Mouse (Mus musculus) granulocyte monocyte progenitor cell, adult 5-6 weeks (primary cell): ENCODE results near the gene Hspe1. TPM values are rescaled to one million over a fixed set of nuclear protein-coding genes. Genes with fewer than 3 reads are reported as not detected.
"Not testable (repeated sequence)": the region's sequence is repeated elsewhere in the genome, so short reads cannot be mapped to it uniquely, and the experiment has no call there.

Experiments used
- ATAC-seq: replicated peaks from 2 replicates; pipeline ENCODE4 v1.8.0; 2016; ENCODE audit warnings: mild to moderate bottlenecking, moderate TSS enrichment, inconsistent platforms; ENCODE audit not compliant: poor library complexity, severe bottlenecking
- total RNA-seq, 2 experiments: library from RNA; stranded (forward) in 1 of 2; stranded (reverse) in 1 of 2; fragments of 200-712, 200-1000 nt in 1 of 2; fragments of >200 nt in 1 of 2; fragmentation: Nextera tagmentation in 1 of 2; gene quantifications; 2 replicates each; pipeline ENCODE4 v1.2.3; 2014 to 2017

Gene Hspe1
- total RNA-seq, 2 experiments from 2014 or later = 468 to 471 TPM

GRCm38 (mm10) chr1:55079677-55080076, 8.3 kb upstream of the Hspe1 start:
- no peak for ATAC-seq

GRCm38 (mm10) chr1:55082106-55082505, 5.8 kb upstream of the Hspe1 start:
- 0 out of 2 replicates have a peak, but pooled peaks have one; percentile 26 for ATAC-seq

- ATAC-seq = no peak
Measured at GRCm38 (mm10) chr1:55085781-55086366, 2.1 kb upstream of the Hspe1 start.

GRCm38 (mm10) chr1:55086868-55087400, 998 bp upstream of the Hspe1 start:
- no peak for ATAC-seq

GRCm38 (mm10) chr1:55087401-55087904, 479 bp upstream of the Hspe1 start:
- ATAC-seq = peak; percentile 45; the same call in 1 of the 2 replicates

- peak; percentile 4; the same call in 1 of the 2 replicates for ATAC-seq
Measured at GRCm38 (mm10) chr1:55088611-55089497, 922 bp downstream of the Hspe1 start.

- ATAC-seq = no peak
Measured at GRCm38 (mm10) chr1:55089498-55090064, 1.6 kb downstream of the Hspe1 start.

GRCm38 (mm10) chr1:55092056-55092455, 4.1 kb downstream of the Hspe1 start:
- ATAC-seq = no peak

- ATAC-seq = no peak
Measured at GRCm38 (mm10) chr1:55092469-55092868, 4.5 kb downstream of the Hspe1 start.

GRCm38 (mm10) chr1:55106919-55107585, 19.1 kb downstream of the Hspe1 start:
- no peak for ATAC-seq

- ATAC-seq = no peak
Measured at GRCm38 (mm10) chr1:55107644-55108043, 19.7 kb downstream of the Hspe1 start.

- ATAC-seq = no peak
Measured at GRCm38 (mm10) chr1:55108473-55108872, 20.5 kb downstream of the Hspe1 start.

GRCm38 (mm10) chr1:55109066-55109766, 21.3 kb downstream of the Hspe1 start:
- no peak for ATAC-seq

GRCm38 (mm10) chr1:55123046-55123445, 35.1 kb downstream of the Hspe1 start:
- peak; percentile 33; the same call in 1 of the 2 replicates for ATAC-seq

GRCm38 (mm10) chr1:55123561-55123960, 35.6 kb downstream of the Hspe1 start:
- ATAC-seq = no peak

- not testable (repeated sequence) for ATAC-seq
Measured at GRCm38 (mm10) chr1:55124136-55124535, 36.2 kb downstream of the Hspe1 start.

- ATAC-seq = 0 out of 2 replicates have a peak, but pooled peaks have one; percentile 9
Measured at GRCm38 (mm10) chr1:55129716-55130115, 41.8 kb downstream of the Hspe1 start.

GRCm38 (mm10) chr1:55130190-55130916, 42.4 kb downstream of the Hspe1 start:
- no peak for ATAC-seq

GRCm38 (mm10) chr1:55130943-55131401, 43.0 kb downstream of the Hspe1 start, which contains the start of gene Mob4:
Gene Mob4, plus strand, starts transcription at chr1:55131231.
- ATAC-seq = peak; percentile 90
